Mouse (Mus musculus): ENCODE results near the gene Stk39. TPM values are rescaled to one million over a fixed set of nuclear protein-coding genes. Genes with fewer than 3 reads are reported as not detected.

Stk39 gene
- polyA plus RNA-seq, 1 experiment from 2014 or later, result 29.0 TPM

DNA sequence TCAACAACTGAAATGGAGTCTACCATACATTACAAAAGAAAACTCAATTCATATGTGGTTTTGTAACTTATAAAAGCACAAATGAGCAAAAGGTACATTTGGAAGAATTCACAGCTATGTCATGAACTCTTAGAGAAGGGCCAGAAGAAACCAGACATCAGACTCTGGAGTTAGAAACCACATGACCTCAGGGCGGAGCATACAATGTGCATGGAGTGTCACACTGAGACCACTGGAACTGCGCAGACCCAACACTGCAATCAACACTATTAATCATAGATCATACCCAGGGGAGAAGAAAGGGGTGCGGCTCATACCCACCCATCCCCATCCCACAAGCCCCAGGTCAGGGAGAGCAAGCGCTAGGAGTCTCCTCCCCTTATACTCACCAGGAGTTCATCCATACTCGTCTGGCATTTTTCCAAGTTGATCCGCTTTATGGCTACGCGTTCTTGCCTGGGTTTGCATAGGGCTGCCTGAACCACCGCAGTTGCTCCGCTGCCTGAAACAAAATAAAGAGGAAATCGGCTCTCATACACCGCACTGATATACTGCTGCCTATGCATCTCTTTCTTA, 62.3 kb downstream of the Stk39 start:
- Histone ChIP-seq H3K27ac (no peak overlapping the region), H3K4me2 (ENCODE audit: low read length) (no peak overlapping the region), H3K4me3 (replicated peaks; ENCODE audit: low read depth, low read length) (no peak overlapping the region), H3K9ac (ENCODE audit: low read depth, low read length) (no peak overlapping the region), H3K4me1 (replicated peaks; ENCODE audit: insufficient read depth, low read length) (peaks cover 36% of the 10 kb centered on the region), H3K9me3 (replicated peaks; ENCODE audit: low read length) (no peaks in the 10 kb centered on the region), H3K27me3 (ENCODE audit: insufficient read depth, low read length) (no peaks in the 10 kb centered on the region), H3K36me3 (ENCODE audit: insufficient read depth, low read length) (no peaks in the 10 kb centered on the region)
- TF ChIP-seq CTCF (IDR thresholded peaks at IDR 0.05; ENCODE audit: low read depth), result no peak
- ATAC-seq (replicated peaks; ENCODE audit: low FRiP score, low read depth) (0 out of 2 replicates have a peak, but pooled peaks have one; percentile 27), DNase-seq (ENCODE audit: low spot score) (no peak)
- 60% methylated on average over 12 of the region's 12 CpGs for WGBS

DNA sequence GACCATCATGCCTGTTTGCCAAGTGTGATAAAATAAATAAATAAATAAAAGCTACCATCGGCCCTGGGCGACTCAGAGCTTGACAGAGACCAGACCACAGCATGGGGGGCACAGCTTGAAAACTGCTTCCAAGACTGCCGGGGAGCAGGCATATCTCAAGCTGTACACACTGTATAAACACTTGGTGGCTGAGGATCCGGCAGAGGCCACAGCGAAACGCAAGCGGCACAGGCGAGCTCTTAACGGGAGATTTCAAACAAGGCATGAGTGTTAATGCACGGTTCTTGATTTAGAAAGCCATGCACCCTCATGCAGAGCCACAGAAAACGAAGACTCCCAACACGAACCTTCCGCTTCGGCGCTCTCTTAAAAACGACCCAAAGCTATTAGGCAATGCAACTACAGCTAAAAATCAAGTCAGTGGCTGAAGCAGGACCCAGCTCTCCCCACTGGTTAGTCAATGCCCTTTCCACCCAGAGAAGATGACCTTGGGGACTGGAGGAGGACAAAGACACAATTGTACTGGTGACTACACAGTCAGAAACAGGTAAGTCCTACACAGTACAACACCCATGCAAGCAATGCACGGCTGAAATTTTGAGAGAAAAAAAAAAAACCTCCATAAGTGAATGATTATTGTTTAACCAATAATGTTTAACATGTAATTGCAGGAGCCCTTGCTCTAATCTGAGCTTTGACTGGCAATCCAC, 63.6 kb downstream of the Stk39 start:
- no peaks in the 10 kb centered on the region for H3K36me3 ChIP-seq (ENCODE audit: insufficient read depth, low read length)
- no peak overlapping the region for H3K4me2 ChIP-seq (ENCODE audit: low read length)
- H3K27me3 ChIP-seq (ENCODE audit: insufficient read depth, low read length), result no peaks in the 10 kb centered on the region
- no peak for TF ChIP-seq CTCF (IDR thresholded peaks at IDR 0.05; ENCODE audit: low read depth)
- no peak overlapping the region for H3K4me3 ChIP-seq (replicated peaks; ENCODE audit: low read depth, low read length)
- H3K27ac ChIP-seq, result peak overlapping the region; percentile 62
- no peaks in the 10 kb centered on the region for H3K9me3 ChIP-seq (replicated peaks; ENCODE audit: low read length)
- no peak; the same call in 1 of the 2 replicates for ATAC-seq (replicated peaks; ENCODE audit: low FRiP score, low read depth)
- no peak for DNase-seq (ENCODE audit: low spot score)
- WGBS, result 55% methylated on average over 17 of the region's 17 CpGs
- no peak overlapping the region for H3K9ac ChIP-seq (ENCODE audit: low read depth, low read length)
- peaks cover 36% of the 10 kb centered on the region for H3K4me1 ChIP-seq (replicated peaks; ENCODE audit: insufficient read depth, low read length)

DNA sequence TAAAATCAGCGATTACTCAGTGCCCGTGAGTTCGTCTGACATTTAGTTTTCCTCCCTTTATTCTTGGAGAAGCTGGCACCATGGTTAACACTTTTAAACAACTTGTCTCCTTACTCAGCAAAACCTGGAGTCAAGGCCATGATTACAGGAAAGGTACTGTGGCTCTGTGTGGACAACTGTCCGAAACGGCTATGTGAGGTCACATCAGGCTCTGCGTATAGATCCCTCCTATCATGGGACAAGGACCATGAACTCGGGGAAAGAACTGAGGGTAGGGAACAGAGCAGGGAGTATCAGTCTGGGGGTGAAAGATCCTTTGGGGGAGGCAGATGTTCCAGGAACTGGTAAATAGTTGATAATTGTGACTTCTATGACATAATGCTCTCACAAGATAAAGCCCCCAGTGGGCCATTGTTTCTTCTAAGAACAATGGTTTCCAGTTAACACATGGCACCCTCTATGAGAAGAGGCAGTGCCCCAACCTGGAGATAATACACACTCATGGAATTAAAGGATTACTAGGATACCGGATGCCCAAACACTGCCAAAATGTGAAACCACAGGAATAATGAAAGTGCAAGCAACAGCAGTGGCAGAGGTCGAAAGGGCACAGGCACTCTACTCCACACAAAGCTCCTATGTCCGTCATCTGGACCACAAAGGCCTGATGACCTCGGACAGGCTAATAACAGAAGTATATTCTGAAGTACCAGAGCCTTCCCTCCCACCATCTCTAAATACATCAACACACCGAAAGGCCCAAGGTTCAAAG, 64.7 kb downstream of the Stk39 start:
- Histone ChIP-seq H3K4me3 (replicated peaks; ENCODE audit: low read depth, low read length) (no peak overlapping the region), H3K4me1 (replicated peaks; ENCODE audit: insufficient read depth, low read length) (peaks cover 36% of the 10 kb centered on the region), H3K27ac (peak overlapping the region; percentile 19; the same call in 1 of the 2 replicates), H3K4me2 (ENCODE audit: low read length) (0 out of 2 replicates have a peak overlapping the region, but pooled peaks have one; percentile 10), H3K9ac (ENCODE audit: low read depth, low read length) (no peak overlapping the region), H3K36me3 (ENCODE audit: insufficient read depth, low read length) (no peaks in the 10 kb centered on the region), H3K9me3 (replicated peaks; ENCODE audit: low read length) (no peaks in the 10 kb centered on the region), H3K27me3 (ENCODE audit: insufficient read depth, low read length) (no peaks in the 10 kb centered on the region)
- ATAC-seq (replicated peaks; ENCODE audit: low FRiP score, low read depth) (no peak), DNase-seq (ENCODE audit: low spot score) (no peak)
- 63% methylated on average over 12 of the region's 12 CpGs for WGBS
- no peak for TF ChIP-seq CTCF (IDR thresholded peaks at IDR 0.05; ENCODE audit: low read depth)

DNA sequence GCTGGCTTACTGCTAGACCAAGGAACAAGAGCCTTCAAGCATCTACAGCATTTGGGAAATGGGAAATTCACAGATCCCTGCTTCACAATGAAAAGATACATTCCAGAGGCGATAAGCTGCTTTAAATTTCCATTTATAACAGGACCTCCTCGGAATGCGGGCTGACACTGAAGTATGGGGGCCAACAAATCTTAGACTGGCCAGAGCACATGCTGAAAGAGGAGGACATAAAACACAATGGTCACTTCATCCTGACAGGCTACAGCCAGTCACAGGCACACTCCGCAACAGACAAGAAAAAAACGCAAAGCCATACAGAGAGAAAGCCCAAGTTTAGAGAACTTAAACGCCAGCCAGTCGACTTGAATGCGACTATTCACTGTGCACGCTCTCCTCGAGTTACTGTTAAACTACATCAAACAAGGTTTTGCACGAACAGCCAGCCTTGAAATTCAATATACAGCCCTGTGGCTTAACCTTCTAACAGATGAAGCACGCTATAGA, 65.4 kb downstream of the Stk39 start:
- WGBS, result 17% methylated on average over 12 of the region's 12 CpGs
- H3K9ac ChIP-seq (ENCODE audit: low read depth, low read length), result no peak overlapping the region

DNA sequence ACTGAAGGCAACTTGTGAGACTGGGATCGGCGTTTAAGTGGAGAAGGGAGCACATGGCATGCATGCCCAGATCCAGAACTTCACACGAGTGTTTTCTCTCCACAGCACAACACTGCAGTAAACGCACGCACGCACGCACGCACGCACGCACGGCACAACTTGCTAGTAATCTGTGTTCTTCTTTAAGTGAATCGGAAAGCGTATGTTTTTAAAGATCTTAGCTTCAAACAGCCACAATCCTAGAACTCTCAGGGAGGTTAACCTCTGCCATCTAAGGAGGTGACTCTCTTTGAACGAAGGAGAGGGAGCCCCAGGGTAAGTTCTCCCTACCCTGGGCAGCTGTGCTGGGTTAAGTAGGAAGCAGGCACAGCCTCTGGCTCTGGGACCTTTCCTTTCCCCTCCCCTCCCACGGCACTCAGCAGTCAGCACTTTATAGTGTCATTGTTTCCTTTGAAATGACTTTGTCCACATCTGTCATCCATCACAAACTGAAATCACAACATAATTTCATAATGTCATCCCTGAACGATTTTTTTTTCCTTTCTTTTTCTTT, 66.8 kb downstream of the Stk39 start:
- Histone ChIP-seq H3K27me3 (ENCODE audit: insufficient read depth, low read length) (no peaks in the 10 kb centered on the region), H3K27ac (peak overlapping the region; percentile 25; the same call in 1 of the 2 replicates), H3K4me2 (ENCODE audit: low read length) (peak overlapping the region; percentile 38), H3K36me3 (ENCODE audit: insufficient read depth, low read length) (no peaks in the 10 kb centered on the region), H3K9me3 (replicated peaks; ENCODE audit: low read length) (no peaks in the 10 kb centered on the region), H3K4me3 (replicated peaks; ENCODE audit: low read depth, low read length) (no peak overlapping the region), H3K4me1 (replicated peaks; ENCODE audit: insufficient read depth, low read length) (peaks cover 36% of the 10 kb centered on the region), H3K9ac (ENCODE audit: low read depth, low read length) (peak overlapping the region; percentile 39; the same call in 1 of the 2 replicates)
- 18% methylated on average over 16 of the region's 16 CpGs for WGBS
- ATAC-seq (replicated peaks; ENCODE audit: low FRiP score, low read depth), result 0 out of 2 replicates have a peak, but pooled peaks have one; percentile 21
- peak; percentile 65 for DNase-seq (ENCODE audit: low spot score)
- TF ChIP-seq CTCF (IDR thresholded peaks at IDR 0.05; ENCODE audit: low read depth), result no peak

More for the DNA sequence above, 65.4 kb downstream of the Stk39 start:
- no peak for TF ChIP-seq CTCF (IDR thresholded peaks at IDR 0.05; ENCODE audit: low read depth)
- no peaks in the 10 kb centered on the region for H3K9me3 ChIP-seq (replicated peaks; ENCODE audit: low read length)
- no peaks in the 10 kb centered on the region for H3K27me3 ChIP-seq (ENCODE audit: insufficient read depth, low read length)
- ATAC-seq (replicated peaks; ENCODE audit: low FRiP score, low read depth) (no peak), DNase-seq (ENCODE audit: low spot score) (peak; percentile 81)
- no peaks in the 10 kb centered on the region for H3K36me3 ChIP-seq (ENCODE audit: insufficient read depth, low read length)
- peaks cover 36% of the 10 kb centered on the region for H3K4me1 ChIP-seq (replicated peaks; ENCODE audit: insufficient read depth, low read length)
- H3K27ac ChIP-seq, result peak overlapping the region; percentile 15; the same call in 1 of the 2 replicates
- no peak overlapping the region for H3K4me3 ChIP-seq (replicated peaks; ENCODE audit: low read depth, low read length)
- H3K4me2 ChIP-seq (ENCODE audit: low read length), result peak overlapping the region; percentile 10; the same call in 1 of the 2 replicates

All from kidney, postnatal 0 days (tissue).